Mouse (Mus musculus) intestine, postnatal 0 days (tissue): ENCODE results near the gene Trpv4. TPM values are rescaled to one million over a fixed set of nuclear protein-coding genes. Genes with fewer than 3 reads are reported as not detected.

Source experiments
- ATAC-seq: fragments of 200-750 bp; cut with Nextera tagmentation; 2 replicates; pipeline ENCODE4 v1.8.0; 2017; ENCODE audit warnings: mild to moderate bottlenecking, moderate TSS enrichment, moderate library complexity
- H3K27ac ChIP-seq: fragments of 300-500 bp; sonication (generic); 2 replicates; pipeline ENCODE4 v1.5.1; 2014; ENCODE audit warnings: mild to moderate bottlenecking, low read depth, low read length, moderate library complexity
- H3K27me3 ChIP-seq: fragments of 300-500 bp; sonication (generic); replicated peaks from 2 replicates; pipeline ENCODE4 v1.6.1; 2014; ENCODE audit warnings: low read length, mixed read lengths; ENCODE audit not compliant: control insufficient read depth, insufficient read depth
- H3K36me3 ChIP-seq: fragments of 300-500 bp; sonication (generic); 2 replicates; pipeline ENCODE4 v1.6.1; 2014; ENCODE audit warnings: mild to moderate bottlenecking, moderate library complexity; ENCODE audit not compliant: control insufficient read depth, insufficient read depth
- H3K4me1 ChIP-seq: fragments of 300-500 bp; sonication (generic); replicated peaks from 2 replicates; pipeline ENCODE4 v1.6.1; 2014; ENCODE audit warnings: antibody characterized with exemption, low read length, mixed read lengths; ENCODE audit not compliant: control insufficient read depth, insufficient read depth
- H3K4me2 ChIP-seq: fragments of 300-500 bp; sonication (generic); replicated peaks from 2 replicates; pipeline ENCODE4 v1.6.1; 2014; ENCODE audit warnings: low read depth, mild to moderate bottlenecking, moderate library complexity
- H3K4me3 ChIP-seq: fragments of 300-500 bp; sonication (generic); 2 replicates; pipeline ENCODE4 v1.5.1; 2014; ENCODE audit warnings: low read depth, low read length
- H3K9ac ChIP-seq: fragments of 300-500 bp; sonication (generic); 2 replicates; pipeline ENCODE4 v1.6.1; 2014; ENCODE audit warnings: mild to moderate bottlenecking, low read depth, low read length
- H3K9me3 ChIP-seq: fragments of 300-500 bp; sonication (generic); 2 replicates; pipeline ENCODE4 v1.6.1; 2016; ENCODE audit warnings: mixed run types; ENCODE audit not compliant: control insufficient read depth
- CTCF ChIP-seq: sonication (generic); IDR thresholded peaks from 2 replicates; pipeline ENCODE4 v1.5.1; 2016; ENCODE audit warnings: low read depth, mild to moderate bottlenecking, control low read depth, antibody characterized with exemption, moderate library complexity
- WGBS: fragments of 180-500 bp; shearing (Covaris S2); extraction: QIAGEN DNeasy Blood & Tissue Kit; methylation state at CpG from one replicate; pipeline ENCODE4 v1.1.7; 2014; 5-methylcytosine and 5-hydroxymethylcytosine counted together
- polyA plus RNA-seq: library from polyadenylated mRNA; unstranded; fragments of >200 nt; fragmentation: Nextera tagmentation; extraction: Ambion mirVana; gene quantifications from 2 replicates; pipeline ENCODE4 v1.2.1, GENCODE M21; 2015

The Trpv4 gene
- polyA plus RNA-seq, 1 experiment from 2014 or later = 0.70 TPM

DNA sequence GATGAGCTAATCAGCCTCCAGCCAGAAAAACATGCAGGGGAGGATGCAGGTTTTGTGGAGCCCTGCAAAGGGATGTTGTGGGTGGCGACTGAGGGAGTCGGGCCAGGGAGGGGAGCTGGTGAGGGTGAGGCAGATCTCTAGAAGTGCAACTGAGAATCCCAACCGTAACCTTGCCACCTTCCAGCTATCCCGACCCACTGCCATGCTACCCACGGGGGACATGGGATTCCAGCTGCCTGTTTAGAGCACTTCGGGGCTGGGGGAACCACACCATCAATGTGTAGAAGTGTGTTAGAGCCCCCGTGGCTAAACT is 18.6 kb downstream of the Trpv4 start:
- Histone ChIP-seq H3K9me3 (no peaks in the 10 kb centered on the region), H3K4me3 (no peak overlapping the region), H3K4me1 (no peaks in the 10 kb centered on the region), H3K27ac (no peak overlapping the region), H3K9ac (no peak overlapping the region), H3K27me3 (peaks cover 10% of the 10 kb centered on the region; the same call in 1 of the 2 replicates), H3K4me2 (peak overlapping the region; percentile 43; the same call in 1 of the 2 replicates), H3K36me3 (no peaks in the 10 kb centered on the region)
- ATAC-seq = peak; percentile 24; the same call in 1 of the 2 replicates
- TF ChIP-seq CTCF = no peak
- 31% methylated on average over 7 of the region's 7 CpGs for WGBS

DNA sequence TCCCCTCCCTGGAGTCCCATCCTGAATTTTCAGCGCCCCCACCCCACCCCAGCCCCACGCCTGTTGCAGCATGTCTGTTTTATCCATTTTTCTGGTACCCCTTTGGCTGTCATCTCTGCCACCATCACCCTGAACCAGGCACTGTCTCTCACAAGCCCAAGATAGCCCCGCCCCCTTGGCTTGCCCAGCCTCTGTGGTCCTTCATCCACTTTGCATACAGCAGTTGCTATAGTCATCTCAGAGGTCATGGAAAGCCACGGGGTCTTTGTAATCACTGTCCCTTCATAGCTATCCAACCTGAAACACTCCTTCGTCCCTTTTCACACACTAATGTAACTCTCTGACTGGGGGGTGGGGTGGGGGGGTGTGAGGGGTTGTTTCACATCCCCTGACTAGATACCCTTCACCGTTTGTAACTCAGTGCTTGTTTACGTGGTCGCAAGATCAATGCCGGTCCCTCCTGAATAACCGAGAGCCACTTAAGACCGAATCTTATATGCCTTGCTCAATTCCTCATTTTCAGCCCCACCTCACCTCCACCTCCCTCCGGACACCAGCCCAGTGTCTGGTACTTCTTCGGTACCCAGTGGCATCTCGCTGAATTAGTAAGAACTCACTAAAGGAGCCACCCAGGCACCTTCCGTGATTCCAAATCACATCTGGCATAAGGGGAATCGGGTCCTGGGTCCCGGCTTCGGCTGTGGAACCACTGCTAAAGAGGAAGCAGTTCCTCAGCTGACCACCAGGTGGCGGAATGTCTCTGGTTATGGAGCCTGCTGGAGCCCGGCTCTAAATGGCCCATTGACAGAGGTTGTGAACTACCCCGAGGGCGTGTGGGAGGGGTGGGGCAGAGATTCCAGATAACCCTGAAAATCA is 19.2 kb downstream of the Trpv4 start:
- H3K4me3 ChIP-seq = no peak overlapping the region
- no peak overlapping the region for H3K27ac ChIP-seq
- H3K4me2 ChIP-seq = peak overlapping the region; percentile 43
- H3K9ac ChIP-seq = no peak overlapping the region
- WGBS = 12% methylated on average over 22 of the region's 22 CpGs
- no peaks in the 10 kb centered on the region for H3K9me3 ChIP-seq
- peak; percentile 70 for ATAC-seq
- H3K36me3 ChIP-seq = no peaks in the 10 kb centered on the region
- TF ChIP-seq CTCF = peak; percentile 96
- no peaks in the 10 kb centered on the region for H3K4me1 ChIP-seq
- peaks cover 10% of the 10 kb centered on the region; the same call in 1 of the 2 replicates for H3K27me3 ChIP-seq

DNA sequence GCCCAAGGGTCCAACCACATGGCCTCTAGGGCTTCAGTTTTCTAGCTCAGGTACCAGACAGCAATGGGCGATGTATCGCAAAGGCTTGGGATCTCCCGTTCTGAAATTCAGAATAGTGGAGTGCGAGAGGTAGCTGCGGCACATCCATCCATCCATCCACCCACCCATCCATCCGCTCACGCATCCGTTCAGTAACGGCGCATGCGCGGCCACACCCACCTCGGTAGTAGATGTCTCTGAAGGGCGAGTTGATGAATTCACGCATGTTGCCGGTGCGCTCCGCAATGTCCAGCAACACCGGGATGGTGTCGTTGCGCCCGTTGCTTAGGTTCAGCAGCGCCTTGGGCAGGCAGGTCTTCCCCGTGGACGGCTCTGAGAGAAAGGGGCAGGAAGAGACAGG is 22.1 kb downstream of the Trpv4 start:
- H3K4me2 ChIP-seq = no peak overlapping the region
- no peak for ATAC-seq
- H3K36me3 ChIP-seq = no peaks in the 10 kb centered on the region
- H3K4me1 ChIP-seq = no peaks in the 10 kb centered on the region
- no peak overlapping the region for H3K4me3 ChIP-seq
- TF ChIP-seq CTCF = no peak
- no peak overlapping the region for H3K27ac ChIP-seq
- H3K9me3 ChIP-seq = no peaks in the 10 kb centered on the region
- peaks cover 10% of the 10 kb centered on the region; the same call in 1 of the 2 replicates for H3K27me3 ChIP-seq
- 82% methylated on average over 25 of the region's 25 CpGs for WGBS
- H3K9ac ChIP-seq = no peak overlapping the region

DNA sequence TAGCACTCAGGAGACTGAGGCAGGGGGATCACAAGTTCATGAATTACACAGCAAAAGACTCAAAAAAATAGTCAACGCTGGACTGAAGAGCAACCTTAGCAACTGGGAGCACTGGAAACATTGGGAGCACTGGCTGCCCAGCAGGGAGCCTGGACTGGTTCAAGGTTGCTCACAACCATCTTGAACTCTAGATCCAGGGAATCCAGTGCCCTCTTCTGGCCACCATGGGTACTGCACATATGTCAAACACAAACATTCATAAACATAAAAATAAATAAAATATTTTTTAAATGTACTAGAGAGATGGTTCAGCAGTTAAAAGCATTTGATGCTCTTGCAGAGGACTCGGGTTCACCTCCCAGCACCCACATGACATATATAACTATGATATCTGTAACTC is 26.9 kb downstream of the Trpv4 start:
- H3K27me3 ChIP-seq = no peaks in the 10 kb centered on the region
- no peak overlapping the region for H3K4me2 ChIP-seq
- no peaks in the 10 kb centered on the region for H3K4me1 ChIP-seq
- no peaks in the 10 kb centered on the region for H3K9me3 ChIP-seq
- H3K36me3 ChIP-seq = no peaks in the 10 kb centered on the region
- no peak overlapping the region for H3K4me3 ChIP-seq
- TF ChIP-seq CTCF = peak; percentile 68
- no peak for ATAC-seq
- 57% methylated on average over 2 of the region's 2 CpGs for WGBS
- no peak overlapping the region for H3K27ac ChIP-seq
- H3K9ac ChIP-seq = no peak overlapping the region

DNA sequence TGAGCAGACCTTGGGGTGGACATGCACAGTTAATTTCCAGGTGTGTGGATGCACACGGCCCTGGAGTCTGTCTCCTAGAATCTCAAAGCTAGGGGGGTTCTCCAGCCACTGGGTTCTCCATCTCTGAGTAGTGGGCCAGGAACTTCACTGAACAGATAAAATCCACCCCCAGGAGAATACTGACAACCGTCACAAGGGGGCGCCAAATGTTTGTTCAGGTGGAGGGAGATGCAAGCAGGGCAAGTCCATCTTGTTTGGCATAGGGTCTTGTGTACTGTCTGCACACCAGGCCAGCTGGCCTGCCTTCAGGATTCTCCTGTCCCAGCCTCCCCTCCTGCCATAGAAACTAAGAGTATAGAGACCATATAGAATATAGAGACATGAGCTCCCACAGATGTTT is 32.6 kb downstream of the Trpv4 start:
- H3K9ac ChIP-seq = no peak overlapping the region
- ATAC-seq = no peak
- H3K9me3 ChIP-seq = no peaks in the 10 kb centered on the region
- peak; percentile 78 for TF ChIP-seq CTCF
- no peaks in the 10 kb centered on the region for H3K27me3 ChIP-seq
- H3K4me3 ChIP-seq = no peak overlapping the region
- H3K4me2 ChIP-seq = no peak overlapping the region
- WGBS = 18% methylated on average over 3 of the region's 3 CpGs
- no peak overlapping the region for H3K27ac ChIP-seq
- H3K4me1 ChIP-seq = no peaks in the 10 kb centered on the region
- H3K36me3 ChIP-seq = no peaks in the 10 kb centered on the region

DNA sequence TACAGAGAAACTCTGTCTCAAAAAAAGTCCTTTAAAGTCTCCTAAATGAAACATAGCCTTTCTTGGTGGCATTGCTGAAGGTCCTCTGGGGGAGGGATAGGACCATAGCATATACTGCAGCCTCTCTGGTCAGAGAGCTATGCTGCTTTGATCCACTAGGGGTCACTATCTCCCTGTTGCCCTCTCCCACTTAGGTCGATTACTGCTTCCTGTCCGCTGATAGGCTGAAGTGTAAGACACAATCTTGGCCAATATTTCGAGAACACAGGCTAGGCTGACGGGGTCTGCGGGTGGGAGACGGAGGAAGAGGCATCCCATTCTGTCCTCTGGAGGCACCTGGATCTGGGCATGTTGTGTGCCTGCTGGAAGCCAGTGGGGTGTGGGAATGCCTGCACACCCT is 37.9 kb downstream of the Trpv4 start:
- WGBS = 43% methylated on average over 6 of the region's 6 CpGs
- no peak for ATAC-seq
- Histone ChIP-seq H3K4me2 (no peak overlapping the region), H3K9ac (no peak overlapping the region), H3K36me3 (no peaks in the 10 kb centered on the region), H3K9me3 (no peaks in the 10 kb centered on the region), H3K4me3 (no peak overlapping the region), H3K4me1 (no peaks in the 10 kb centered on the region), H3K27ac (no peak overlapping the region), H3K27me3 (no peaks in the 10 kb centered on the region)
- peak; percentile 80 for TF ChIP-seq CTCF
